Mouse (Mus musculus) monocyte, adult 5-6 weeks (primary cell): ENCODE measurements around the gene Gnpat. TPM values are rescaled to one million over a fixed set of nuclear protein-coding genes. Genes with fewer than 3 reads are reported as not detected.
"Not testable (repeated sequence)": the region's sequence is repeated elsewhere in the genome, so short reads cannot be mapped to it uniquely, and the experiment has no call there.

Source experiments
- ATAC-seq: fragments of 153-309, 156-312 bp; replicated peaks from 2 replicates; pipeline ENCODE4 v1.8.0; 2017; ENCODE audit warnings: mild to moderate bottlenecking; ENCODE audit not compliant: low TSS enrichment, insufficient number of reproducible peaks, severe bottlenecking, poor library complexity, low FRiP score
- total RNA-seq: library from RNA; stranded (forward); fragments of 200-1000, 200-491, 200-594 nt; gene quantifications from 3 replicates; pipeline ENCODE4 v1.2.3, GENCODE M21; 2017

Gene Gnpat
- total RNA-seq, 1 experiment from 2014 or later = 37.0 TPM

- no peak for ATAC-seq
Observed at GRCm38 (mm10) chr8:124839371-124839770, 23.5 kb upstream of the Gnpat start.

GRCm38 (mm10) chr8:124840900-124841299 is 21.9 kb upstream of the Gnpat start:
- ATAC-seq = no peak

- no peak for ATAC-seq
Observed at GRCm38 (mm10) chr8:124841775-124842174, 21.1 kb upstream of the Gnpat start.

- not testable (repeated sequence) for ATAC-seq
Observed at GRCm38 (mm10) chr8:124842929-124843328, 19.9 kb upstream of the Gnpat start.

GRCm38 (mm10) chr8:124845131-124845530 is 17.7 kb upstream of the Gnpat start:
- ATAC-seq = no peak

GRCm38 (mm10) chr8:124845573-124845972 is 17.3 kb upstream of the Gnpat start:
- no peak for ATAC-seq

GRCm38 (mm10) chr8:124853511-124853910 is 9.3 kb upstream of the Gnpat start:
- ATAC-seq = no peak

- ATAC-seq = 0 out of 2 replicates have a peak, but pooled peaks have one; percentile 29
Observed at GRCm38 (mm10) chr8:124859466-124859865, 3.4 kb upstream of the Gnpat start.

GRCm38 (mm10) chr8:124860188-124860587 is 2.6 kb upstream of the Gnpat start:
- no peak for ATAC-seq

- ATAC-seq = no peak; the same call in 1 of the 2 replicates
Observed at GRCm38 (mm10) chr8:124863163-124863677, 387 bp downstream of the Gnpat start.

GRCm38 (mm10) chr8:124863729-124864128 is 896 bp downstream of the Gnpat start:
- no peak for ATAC-seq

- ATAC-seq = no peak; the same call in 1 of the 2 replicates
Observed at GRCm38 (mm10) chr8:124866669-124867068, 3.8 kb downstream of the Gnpat start.

- no peak for ATAC-seq
Observed at GRCm38 (mm10) chr8:124867126-124867525, 4.3 kb downstream of the Gnpat start.

- no peak for ATAC-seq
Observed at GRCm38 (mm10) chr8:124869708-124870107, 6.9 kb downstream of the Gnpat start.

GRCm38 (mm10) chr8:124871474-124871873 is 8.6 kb downstream of the Gnpat start:
- no peak for ATAC-seq

- no peak for ATAC-seq
Observed at GRCm38 (mm10) chr8:124872081-124872480, 9.2 kb downstream of the Gnpat start.

GRCm38 (mm10) chr8:124872690-124873089 is 9.9 kb downstream of the Gnpat start:
- ATAC-seq = no peak

GRCm38 (mm10) chr8:124878141-124878540 is 15.3 kb downstream of the Gnpat start:
- no peak for ATAC-seq

GRCm38 (mm10) chr8:124878946-124879526 is 16.2 kb downstream of the Gnpat start:
- ATAC-seq = no peak

GRCm38 (mm10) chr8:124888385-124888784 is 25.6 kb downstream of the Gnpat start:
- ATAC-seq = no peak

GRCm38 (mm10) chr8:124892596-124892995 is 29.8 kb downstream of the Gnpat start:
- ATAC-seq = no peak
